Mouse (Mus musculus): Measurements from ENCODE around the gene C1qc. TPM values are rescaled to one million over a fixed set of nuclear protein-coding genes. Genes with fewer than 3 reads are reported as not detected.
A peak's percentile ranks its signal among the peaks of the same experiment; 100 is the strongest.

The C1qc gene
- polyA plus RNA-seq, 1 experiment from 2014 or later: 17.9 TPM

- peaks cover 22% of the 10 kb centered on the region for H3K27me3 ChIP-seq (ENCODE audit: insufficient read depth, low read length)
- peak; percentile 52; the same call in 1 of the 2 replicates for ATAC-seq (ENCODE audit: low FRiP score, low TSS enrichment)
These were observed 24.3 kb upstream of the C1qc start for GRCm38 (mm10) chr4:136917165-136917524.

GRCm38 (mm10) chr4:136916359-136917164 is 23.7 kb upstream of the C1qc start:
- H3K36me3 ChIP-seq (ENCODE audit: insufficient read depth, low read length): no peaks in the 10 kb centered on the region
- WGBS: 39% methylated on average over 20 of the region's 20 CpGs
- H3K9ac ChIP-seq (replicated peaks; ENCODE audit: low read length): no peak overlapping the region
- no peak overlapping the region for H3K27ac ChIP-seq (ENCODE audit: low read length)
- H3K4me1 ChIP-seq (ENCODE audit: insufficient read depth, low read length): peaks cover 10% of the 10 kb centered on the region; the same call in 1 of the 2 replicates
- peaks cover 28% of the 10 kb centered on the region for H3K27me3 ChIP-seq (ENCODE audit: insufficient read depth, low read length)
- ATAC-seq (ENCODE audit: low FRiP score, low TSS enrichment): peak; percentile 49; the same call in 1 of the 2 replicates
- no peak overlapping the region for H3K4me2 ChIP-seq (replicated peaks; ENCODE audit: low read depth, low read length)
- no peak overlapping the region for H3K4me3 ChIP-seq (ENCODE audit: low read length)
- no peaks in the 10 kb centered on the region for H3K9me3 ChIP-seq (ENCODE audit: low read length)

More at GRCm38 (mm10) chr4:136917165-136917524, 24.3 kb upstream of the C1qc start:
- no peak overlapping the region for H3K4me2 ChIP-seq (replicated peaks; ENCODE audit: low read depth, low read length)
- H3K9ac ChIP-seq (replicated peaks; ENCODE audit: low read length): no peak overlapping the region
- no peak overlapping the region for H3K4me3 ChIP-seq (ENCODE audit: low read length)
- H3K9me3 ChIP-seq (ENCODE audit: low read length): no peaks in the 10 kb centered on the region
- 14% methylated on average over 6 of the region's 7 CpGs for WGBS
- H3K4me1 ChIP-seq (ENCODE audit: insufficient read depth, low read length): peaks cover 10% of the 10 kb centered on the region; the same call in 1 of the 2 replicates
- no peak overlapping the region for H3K27ac ChIP-seq (ENCODE audit: low read length)
- H3K36me3 ChIP-seq (ENCODE audit: insufficient read depth, low read length): no peaks in the 10 kb centered on the region

- Histone ChIP-seq H3K9me3 (ENCODE audit: low read length) (no peaks in the 10 kb centered on the region), H3K4me1 (ENCODE audit: insufficient read depth, low read length) (peaks cover 10% of the 10 kb centered on the region; the same call in 1 of the 2 replicates), H3K27ac (ENCODE audit: low read length) (no peak overlapping the region), H3K9ac (replicated peaks; ENCODE audit: low read length) (no peak overlapping the region), H3K27me3 (ENCODE audit: insufficient read depth, low read length) (peaks cover 53% of the 10 kb centered on the region), H3K4me3 (ENCODE audit: low read length) (no peak overlapping the region), H3K4me2 (replicated peaks; ENCODE audit: low read depth, low read length) (no peak overlapping the region), H3K36me3 (ENCODE audit: insufficient read depth, low read length) (no peaks in the 10 kb centered on the region)
- ATAC-seq (ENCODE audit: low FRiP score, low TSS enrichment): no peak
- WGBS: 12% methylated on average over 9 of the region's 9 CpGs
These were observed 20.0 kb upstream of the C1qc start for GRCm38 (mm10) chr4:136912841-136913240.

GRCm38 (mm10) chr4:136911804-136912203 is 18.9 kb upstream of the C1qc start:
- Histone ChIP-seq H3K4me3 (ENCODE audit: low read length) (no peak overlapping the region), H3K9ac (replicated peaks; ENCODE audit: low read length) (no peak overlapping the region), H3K27me3 (ENCODE audit: insufficient read depth, low read length) (peaks cover 55% of the 10 kb centered on the region), H3K27ac (ENCODE audit: low read length) (no peak overlapping the region), H3K36me3 (ENCODE audit: insufficient read depth, low read length) (no peaks in the 10 kb centered on the region), H3K4me2 (replicated peaks; ENCODE audit: low read depth, low read length) (no peak overlapping the region), H3K9me3 (ENCODE audit: low read length) (no peaks in the 10 kb centered on the region), H3K4me1 (ENCODE audit: insufficient read depth, low read length) (peaks cover under 1% of the 10 kb centered on the region; the same call in 1 of the 2 replicates)
- WGBS: 38% methylated on average over 9 of the region's 9 CpGs
- no peak for ATAC-seq (ENCODE audit: low FRiP score, low TSS enrichment)

GRCm38 (mm10) chr4:136911211-136911646 is 18.4 kb upstream of the C1qc start:
- peaks cover 61% of the 10 kb centered on the region for H3K27me3 ChIP-seq (ENCODE audit: insufficient read depth, low read length)
- no peak for ATAC-seq (ENCODE audit: low FRiP score, low TSS enrichment)

GRCm38 (mm10) chr4:136907809-136908208 is 14.9 kb upstream of the C1qc start:
- peaks cover 69% of the 10 kb centered on the region for H3K27me3 ChIP-seq (ENCODE audit: insufficient read depth, low read length)
- no peaks in the 10 kb centered on the region for H3K4me1 ChIP-seq (ENCODE audit: insufficient read depth, low read length)
- no peak overlapping the region for H3K9ac ChIP-seq (replicated peaks; ENCODE audit: low read length)
- no peak overlapping the region for H3K27ac ChIP-seq (ENCODE audit: low read length)
- no peaks in the 10 kb centered on the region for H3K36me3 ChIP-seq (ENCODE audit: insufficient read depth, low read length)
- ATAC-seq (ENCODE audit: low FRiP score, low TSS enrichment): no peak
- no peaks in the 10 kb centered on the region for H3K9me3 ChIP-seq (ENCODE audit: low read length)
- no peak overlapping the region for H3K4me3 ChIP-seq (ENCODE audit: low read length)
- no peak overlapping the region for H3K4me2 ChIP-seq (replicated peaks; ENCODE audit: low read depth, low read length)

More at GRCm38 (mm10) chr4:136911211-136911646, 18.4 kb upstream of the C1qc start:
- no peaks in the 10 kb centered on the region for H3K9me3 ChIP-seq (ENCODE audit: low read length)
- no peak overlapping the region for H3K9ac ChIP-seq (replicated peaks; ENCODE audit: low read length)
- no peaks in the 10 kb centered on the region for H3K4me1 ChIP-seq (ENCODE audit: insufficient read depth, low read length)
- WGBS: 4% methylated on average over 17 of the region's 17 CpGs
- no peak overlapping the region for H3K4me2 ChIP-seq (replicated peaks; ENCODE audit: low read depth, low read length)
- H3K36me3 ChIP-seq (ENCODE audit: insufficient read depth, low read length): no peaks in the 10 kb centered on the region
- H3K4me3 ChIP-seq (ENCODE audit: low read length): no peak overlapping the region
- no peak overlapping the region for H3K27ac ChIP-seq (ENCODE audit: low read length)

GRCm38 (mm10) chr4:136907033-136907432 is 14.2 kb upstream of the C1qc start:
- Histone ChIP-seq H3K36me3 (ENCODE audit: insufficient read depth, low read length) (no peaks in the 10 kb centered on the region), H3K4me1 (ENCODE audit: insufficient read depth, low read length) (no peaks in the 10 kb centered on the region), H3K9ac (replicated peaks; ENCODE audit: low read length) (no peak overlapping the region), H3K27me3 (ENCODE audit: insufficient read depth, low read length) (peaks cover 61% of the 10 kb centered on the region), H3K4me3 (ENCODE audit: low read length) (no peak overlapping the region), H3K4me2 (replicated peaks; ENCODE audit: low read depth, low read length) (no peak overlapping the region), H3K27ac (ENCODE audit: low read length) (no peak overlapping the region), H3K9me3 (ENCODE audit: low read length) (no peaks in the 10 kb centered on the region)
- ATAC-seq (ENCODE audit: low FRiP score, low TSS enrichment): no peak
- WGBS: 8% methylated on average over 7 of the region's 7 CpGs

GRCm38 (mm10) chr4:136904767-136905539 is 12.1 kb upstream of the C1qc start:
- no peak overlapping the region for H3K9ac ChIP-seq (replicated peaks; ENCODE audit: low read length)
- H3K4me3 ChIP-seq (ENCODE audit: low read length): no peak overlapping the region
- no peak for ATAC-seq (ENCODE audit: low FRiP score, low TSS enrichment)
- H3K27ac ChIP-seq (ENCODE audit: low read length): no peak overlapping the region
- no peaks in the 10 kb centered on the region for H3K36me3 ChIP-seq (ENCODE audit: insufficient read depth, low read length)
- WGBS: 2% methylated on average over 22 of the region's 23 CpGs
- H3K9me3 ChIP-seq (ENCODE audit: low read length): no peaks in the 10 kb centered on the region
- H3K27me3 ChIP-seq (ENCODE audit: insufficient read depth, low read length): peaks cover 41% of the 10 kb centered on the region
- no peak overlapping the region for H3K4me2 ChIP-seq (replicated peaks; ENCODE audit: low read depth, low read length)
- H3K4me1 ChIP-seq (ENCODE audit: insufficient read depth, low read length): no peaks in the 10 kb centered on the region

GRCm38 (mm10) chr4:136899154-136899553 is 6.3 kb upstream of the C1qc start:
- H3K27ac ChIP-seq (ENCODE audit: low read length): no peak overlapping the region
- H3K4me1 ChIP-seq (ENCODE audit: insufficient read depth, low read length): 0 out of 2 replicates have a peak, but pooled peaks cover 5% of the 10 kb centered on the region
- WGBS: 66% methylated on average over 7 of the region's 7 CpGs
- H3K4me3 ChIP-seq (ENCODE audit: low read length): no peak overlapping the region
- H3K36me3 ChIP-seq (ENCODE audit: insufficient read depth, low read length): no peaks in the 10 kb centered on the region
- no peak overlapping the region for H3K9ac ChIP-seq (replicated peaks; ENCODE audit: low read length)
- no peak overlapping the region for H3K4me2 ChIP-seq (replicated peaks; ENCODE audit: low read depth, low read length)
- peaks cover 30% of the 10 kb centered on the region for H3K27me3 ChIP-seq (ENCODE audit: insufficient read depth, low read length)
- no peak for ATAC-seq (ENCODE audit: low FRiP score, low TSS enrichment)
- no peaks in the 10 kb centered on the region for H3K9me3 ChIP-seq (ENCODE audit: low read length)

All from kidney, embryonic 16.5 days (tissue).